Mouse (Mus musculus) lung, postnatal 0 days (tissue): ENCODE data around the gene Slc43a3.

Source experiments
- CTCF ChIP-seq: IDR thresholded peaks from 2 replicates; pipeline ENCODE4 v1.5.1; 2016; ENCODE audit warnings: antibody characterized with exemption, mild to moderate bottlenecking
- EP300 ChIP-seq: IDR thresholded peaks from 2 replicates; pipeline ENCODE4 v1.6.1; 2016; ENCODE audit warnings: antibody characterized with exemption, mild to moderate bottlenecking, control low read depth

GRCm38 (mm10) chr2:84956274-84956673 is 19.9 kb downstream of the Slc43a3 start:
- TF ChIP-seq CTCF, result peak; percentile 86
- TF ChIP-seq EP300, result no peak
